12 mouse cellular contexts compared by ENCODE assay signal in the genomic region with DNA sequence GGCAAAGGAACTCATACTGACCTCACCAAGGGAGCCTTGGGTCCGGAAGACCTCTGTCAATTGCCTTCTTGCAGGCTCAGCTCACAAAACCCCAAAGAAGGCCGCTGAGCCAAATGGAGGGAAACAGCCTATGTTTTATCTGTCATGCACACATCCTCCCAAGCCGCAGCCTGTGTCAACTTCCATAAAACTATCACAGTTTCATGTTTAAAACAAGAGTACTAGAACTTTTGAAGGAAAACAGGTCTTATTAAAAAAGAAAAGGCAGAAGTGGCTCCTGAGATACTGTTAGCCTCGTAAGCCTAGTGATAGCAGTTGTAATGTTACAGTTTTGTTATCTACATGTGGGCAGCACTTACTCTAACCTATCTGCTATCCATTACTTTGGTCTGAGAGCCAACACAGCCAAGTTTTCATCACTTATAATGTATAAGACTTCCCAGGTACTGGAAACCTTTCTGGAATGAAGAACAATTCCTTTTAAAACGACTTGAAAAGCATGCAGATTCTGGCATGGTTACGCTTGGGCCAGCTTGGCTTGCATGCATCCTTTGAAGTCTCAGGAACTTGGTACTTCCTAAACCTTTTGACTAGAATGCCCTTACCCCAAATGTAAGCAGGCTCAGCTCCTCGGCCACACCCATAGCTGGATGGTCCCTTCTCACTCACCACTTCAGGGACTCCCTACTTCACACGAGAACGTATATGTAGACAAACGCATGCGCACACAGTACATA.
DNase-seq lines count a peak whose midpoint lies in the region; ATAC-seq and TF ChIP-seq lines count a peak whose summit lies in the region.
"Had no signal": no experiment of that assay in that cellular context is flagged by ENCODE, and none has a peak within 500 bp of the region (broad histone marks: within the 10 kb centered on the region; RNA-seq: fewer than 3 reads in every experiment).

No protein-coding gene starts in this region.

- TF ChIP-seq POLR2A in bone marrow, adult 2 months (IDR thresholded peaks at IDR 0.05; ENCODE audit: borderline replicate concordance, control insufficient read depth, low read depth, low read length), result no peak

- no peaks in the 10 kb centered on the region for H3K27me3 ChIP-seq in midbrain, embryonic 11.5 days (ENCODE audit: control insufficient read depth, insufficient read depth, low read length)
- no peaks in the 10 kb centered on the region for H3K27me3 ChIP-seq in midbrain, embryonic 14.5 days (ENCODE audit: control insufficient read depth, insufficient read depth, low read length)
- H3K27me3 ChIP-seq in liver, embryonic 12.5 days (replicated peaks), result no peaks in the 10 kb centered on the region
- H3K27me3 ChIP-seq: lung, embryonic 15.5 days had no signal

- H3K9me3 ChIP-seq in midbrain, embryonic 11.5 days (ENCODE audit: control insufficient read depth, low read length), result no peaks in the 10 kb centered on the region
- no peaks in the 10 kb centered on the region for H3K9me3 ChIP-seq in midbrain, embryonic 14.5 days (ENCODE audit: control insufficient read depth, low read length)
- H3K9me3 ChIP-seq in liver, embryonic 12.5 days (replicated peaks), result no peaks in the 10 kb centered on the region
- H3K9me3 ChIP-seq: forebrain, embryonic 10.5 days; lung, embryonic 15.5 days had no signal

- H3K27ac ChIP-seq in midbrain, embryonic 11.5 days (ENCODE audit: low read depth, low read length), result no peak overlapping the region
- H3K27ac ChIP-seq in midbrain, embryonic 14.5 days (replicated peaks; ENCODE audit: low read depth, low read length), result no peak overlapping the region
- H3K27ac ChIP-seq in bone marrow, adult 2 months (ENCODE audit: control insufficient read depth, insufficient read depth, low read depth, low read length, poor library complexity), result peak overlapping the region; percentile 85
- peak overlapping the region; percentile 98 for H3K27ac ChIP-seq in liver, embryonic 12.5 days
- H3K27ac ChIP-seq: forebrain, embryonic 10.5 days; lung, embryonic 15.5 days had no signal

- no peak overlapping the region for H3K4me2 ChIP-seq in midbrain, embryonic 11.5 days
- H3K4me2 ChIP-seq in midbrain, embryonic 14.5 days (ENCODE audit: low read length), result no peak overlapping the region
- peak overlapping the region; percentile 85 for H3K4me2 ChIP-seq in liver, embryonic 12.5 days
- H3K4me2 ChIP-seq: lung, embryonic 15.5 days had no signal

- no peak for ATAC-seq in midbrain, embryonic 11.5 days (ENCODE audit: low FRiP score)
- ATAC-seq in midbrain, embryonic 14.5 days (ENCODE audit: low FRiP score, low TSS enrichment), result no peak
- ATAC-seq in liver, embryonic 12.5 days, result peak; percentile 82

- TF ChIP-seq CTCF in bone marrow, adult 2 months (IDR thresholded peaks at IDR 0.05; ENCODE audit: control insufficient read depth, insufficient read depth, low read length), result no peak

- H3K4me1 ChIP-seq in midbrain, embryonic 11.5 days (ENCODE audit: control insufficient read depth, insufficient read depth, low read length), result no peaks in the 10 kb centered on the region
- H3K4me1 ChIP-seq in midbrain, embryonic 14.5 days (ENCODE audit: control insufficient read depth, insufficient read depth, low read length), result no peaks in the 10 kb centered on the region
- H3K4me1 ChIP-seq in bone marrow, adult 2 months (ENCODE audit: control insufficient read depth, insufficient read depth, low read length), result peaks cover 11% of the 10 kb centered on the region; the same call in 1 of the 2 replicates
- H3K4me1 ChIP-seq in liver, embryonic 12.5 days, result peaks cover 87% of the 10 kb centered on the region

- no peak overlapping the region for H3K9ac ChIP-seq in midbrain, embryonic 11.5 days (ENCODE audit: low read length)
- H3K9ac ChIP-seq in midbrain, embryonic 14.5 days (replicated peaks; ENCODE audit: low read length), result no peak overlapping the region
- H3K9ac ChIP-seq in liver, embryonic 12.5 days, result peak overlapping the region; percentile 89
- H3K9ac ChIP-seq: lung, embryonic 15.5 days had no signal

- peak; percentile 41 for DNase-seq in midbrain, embryonic 11.5 days (ENCODE audit: low spot score, missing footprints)
- no peak for DNase-seq in midbrain, embryonic 14.5 days
- peak; percentile 60 to 64 for DNase-seq in spleen, postnatal 36 days (ENCODE audit: low spot score in 2 of 2)
- no peak for DNase-seq in gastrocnemius, adult 8-10 months (ENCODE audit: low spot score in 2 of 2)
- no peak for DNase-seq in right cerebral cortex, postnatal 14 days
- DNase-seq in cerebellum, postnatal 4 days (ENCODE audit: low spot score in 2 of 2), result no peak
- DNase-seq: adrenal gland, postnatal 36 days; cerebellum, postnatal 14 days had no signal

- H3K4me3 ChIP-seq in midbrain, embryonic 11.5 days (ENCODE audit: low read depth, low read length), result no peak overlapping the region
- H3K4me3 ChIP-seq in midbrain, embryonic 14.5 days (replicated peaks; ENCODE audit: low read depth, low read length), result no peak overlapping the region
- peak overlapping the region; percentile 72 for H3K4me3 ChIP-seq in bone marrow, adult 2 months (replicated peaks; ENCODE audit: control insufficient read depth, low read depth, low read length)
- peak overlapping the region; percentile 71 for H3K4me3 ChIP-seq in liver, embryonic 12.5 days
- H3K4me3 ChIP-seq: forebrain, embryonic 10.5 days; lung, embryonic 15.5 days had no signal

- 87% methylated on average over 11 of the region's 11 CpGs for WGBS in midbrain, embryonic 11.5 days
- WGBS in midbrain, embryonic 14.5 days, result 88% methylated on average over 11 of the region's 11 CpGs
- 18% methylated on average over 11 of the region's 11 CpGs for WGBS in bone marrow, adult 2 months
- WGBS in liver, embryonic 12.5 days (ENCODE audit: insufficient replicate concordance), result 9% methylated on average over 11 of the region's 11 CpGs

- H3K36me3 ChIP-seq in midbrain, embryonic 11.5 days (ENCODE audit: control insufficient read depth, insufficient read depth, low read length), result no peaks in the 10 kb centered on the region
- no peaks in the 10 kb centered on the region for H3K36me3 ChIP-seq in midbrain, embryonic 14.5 days (ENCODE audit: control insufficient read depth, insufficient read depth, low read length)
- peaks cover 8% of the 10 kb centered on the region; the same call in 1 of the 2 replicates for H3K36me3 ChIP-seq in liver, embryonic 12.5 days
- H3K36me3 ChIP-seq: forebrain, embryonic 10.5 days; lung, embryonic 15.5 days had no signal

Comparison
In these comparisons a context has a peak if more than half of its experiments do, and no peak if none do; other contexts are left out.
1. DNase-seq: peak in midbrain, embryonic 11.5 days (single experiment) and spleen, postnatal 36 days (2 of 2); none in midbrain, embryonic 14.5 days (single experiment), gastrocnemius, adult 8-10 months (0 of 2), right cerebral cortex, postnatal 14 days (single experiment) and cerebellum, postnatal 4 days (0 of 2).
2. H3K27ac ChIP-seq: peak in bone marrow, adult 2 months (single experiment) and liver, embryonic 12.5 days (single experiment); none in midbrain, embryonic 11.5 days (single experiment) and midbrain, embryonic 14.5 days (single experiment).
3. H3K4me3 ChIP-seq: peak in bone marrow, adult 2 months (single experiment) and liver, embryonic 12.5 days (single experiment); none in midbrain, embryonic 11.5 days (single experiment) and midbrain, embryonic 14.5 days (single experiment).